Mouse (Mus musculus) ES-CJ7 (cell line): ENCODE data around the gene Lsr.
"Not testable (repeated sequence)": the region's sequence is repeated elsewhere in the genome, so short reads cannot be mapped to it uniquely, and the experiment has no call there.

ENCODE experiments used
- DNase-seq: peaks from one replicate; pipeline ENCODE4 v3.0.0; 2011; ENCODE audit warnings: low read depth, low spot score

Lsr gene

DNA sequence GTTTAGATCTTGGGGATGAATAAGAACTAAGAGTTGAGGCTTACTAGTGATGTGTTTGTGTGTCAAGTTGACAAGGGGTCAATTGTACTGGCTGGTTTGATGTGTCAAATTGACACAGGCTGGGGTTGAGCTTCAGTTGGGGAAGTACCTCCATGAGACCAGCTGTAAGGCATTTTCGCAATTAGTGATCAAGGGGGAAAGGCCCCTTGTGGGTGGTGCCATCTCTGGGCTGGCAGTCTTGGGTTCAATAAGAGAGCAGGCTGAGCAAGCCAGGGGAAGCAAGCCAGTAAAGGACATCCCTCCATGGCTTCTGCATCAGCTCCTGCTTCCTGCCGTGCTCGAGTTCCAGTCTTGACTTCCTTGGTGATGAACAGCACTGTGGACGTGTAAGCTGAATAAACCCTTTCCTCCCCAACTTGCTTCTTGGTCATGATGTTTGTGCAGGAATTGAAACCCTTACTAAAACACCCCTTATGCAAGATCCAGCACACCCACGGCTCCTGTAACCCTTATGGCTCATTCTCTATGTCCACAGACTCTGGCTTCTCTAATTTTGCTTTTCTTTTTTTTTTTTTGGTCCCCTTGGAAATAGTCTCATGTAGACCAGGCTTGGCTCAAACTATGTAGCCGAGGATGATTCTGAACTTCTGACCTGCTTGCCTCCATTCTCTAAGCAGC lies 37.7 kb downstream of the Lsr start:
- not testable (repeated sequence) for DNase-seq

- not testable (repeated sequence) for DNase-seq
These were observed 48.7 kb downstream of the Lsr start, which contains the start of gene Hamp2 for GRCm38 (mm10) chr7:30924581-30924980. Gene Hamp2 (minus strand): TSS chr7:30924681.

- DNase-seq = no peak
These were observed 49.2 kb downstream of the Lsr start for GRCm38 (mm10) chr7:30924071-30924470.

DNA sequence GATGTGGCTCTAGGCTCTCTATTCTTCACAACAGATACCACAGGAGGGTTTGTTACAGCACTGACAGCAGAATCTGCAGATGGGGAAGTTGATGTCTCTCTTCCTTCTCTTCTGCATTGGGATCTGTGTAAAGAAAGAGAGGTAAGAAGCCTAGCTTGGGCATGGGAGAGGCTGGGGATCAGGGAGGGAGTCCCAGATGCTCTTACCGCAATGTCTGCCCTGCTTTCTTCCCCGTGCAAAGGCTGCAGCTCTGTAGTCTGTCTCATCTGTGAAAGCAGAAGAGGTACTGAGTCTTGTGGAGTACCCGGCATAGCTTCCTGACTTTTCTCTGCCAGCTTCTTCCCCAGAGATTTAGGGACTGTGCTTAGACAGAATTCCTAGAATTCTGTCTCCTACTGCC lies 50.8 kb downstream of the Lsr start:
- not testable (repeated sequence) for DNase-seq

DNA sequence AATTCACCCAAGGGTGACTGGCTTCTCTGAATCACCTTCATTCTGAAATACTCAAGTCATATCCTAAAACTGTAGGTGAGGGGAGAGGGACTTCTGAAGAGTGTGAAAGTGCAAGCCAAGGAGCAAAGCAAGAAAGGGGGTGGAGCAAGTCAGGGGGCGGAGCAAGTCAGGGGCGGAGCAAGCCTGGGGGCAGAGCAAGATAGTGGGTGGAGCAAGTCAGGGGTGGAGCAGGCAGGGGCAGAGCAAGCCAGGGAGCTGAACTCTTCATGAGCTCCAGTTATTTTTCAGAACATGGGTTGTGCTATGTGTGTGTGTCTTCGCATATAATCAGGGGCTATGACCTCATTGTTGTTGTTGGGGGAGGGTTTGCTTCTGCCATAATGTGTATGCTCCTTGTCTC lies 53.0 kb downstream of the Lsr start:
- DNase-seq = no peak

GRCm38 (mm10) chr7:30917219-30917618 lies 56.0 kb downstream of the Lsr start:
- peak; percentile 26 for DNase-seq

GRCm38 (mm10) chr7:30916713-30917112 lies 56.6 kb downstream of the Lsr start:
- no peak for DNase-seq

GRCm38 (mm10) chr7:30914732-30915131 lies 58.5 kb downstream of the Lsr start, which contains the start of gene Mag:
Gene Mag (minus strand): TSS chr7:30914873.
- no peak for DNase-seq

- DNase-seq = no peak
These were observed 63.5 kb downstream of the Lsr start for GRCm38 (mm10) chr7:30909773-30910172.

- DNase-seq = no peak
These were observed 64.3 kb downstream of the Lsr start for GRCm38 (mm10) chr7:30908992-30909431.

DNA sequence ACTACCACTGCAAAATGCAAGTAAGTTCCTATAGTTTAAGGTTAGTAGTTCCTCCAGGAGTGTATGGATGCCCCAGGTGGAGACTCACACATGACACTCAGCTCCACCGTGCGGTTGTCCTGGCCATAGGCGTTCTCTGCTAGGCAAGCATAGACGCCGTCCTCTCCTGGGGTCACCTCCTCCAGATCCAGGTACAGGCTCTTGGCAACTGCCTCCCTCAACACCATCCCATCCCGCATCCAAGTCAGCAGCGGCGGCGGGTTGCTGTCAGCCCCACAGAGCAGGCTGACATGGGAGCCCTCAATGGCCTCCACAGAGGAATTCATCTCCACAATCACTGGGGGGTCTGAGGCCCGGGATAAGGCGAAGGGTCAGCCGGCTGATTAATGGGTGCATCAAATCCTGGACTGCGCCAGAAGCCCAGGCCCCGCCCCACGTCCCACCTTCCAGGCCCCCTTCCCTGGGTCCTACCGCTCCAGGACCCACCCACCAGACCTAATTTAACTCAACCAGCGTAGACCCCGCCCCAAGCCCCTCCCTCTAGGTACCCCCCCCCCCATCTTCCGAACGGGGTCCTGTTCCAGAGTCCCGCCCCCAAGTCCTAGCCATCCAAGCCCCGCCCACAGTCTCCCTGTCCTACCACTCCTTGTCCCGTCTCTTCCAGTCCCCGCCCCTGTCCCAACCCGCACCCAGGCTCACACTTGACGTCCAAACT lies 64.8 kb downstream of the Lsr start:
- peak; percentile 72 for DNase-seq
